Mouse (Mus musculus): Measurements from ENCODE around the gene Cyfip1. TPM values are rescaled to one million over a fixed set of nuclear protein-coding genes. Genes with fewer than 3 reads are reported as not detected.
"Not testable (repeated sequence)": the region's sequence is repeated elsewhere in the genome, so short reads cannot be mapped to it uniquely, and the experiment has no call there.

Cyfip1 gene
- total RNA-seq, 1 experiment from 2014 or later = 79.7 TPM

DNA sequence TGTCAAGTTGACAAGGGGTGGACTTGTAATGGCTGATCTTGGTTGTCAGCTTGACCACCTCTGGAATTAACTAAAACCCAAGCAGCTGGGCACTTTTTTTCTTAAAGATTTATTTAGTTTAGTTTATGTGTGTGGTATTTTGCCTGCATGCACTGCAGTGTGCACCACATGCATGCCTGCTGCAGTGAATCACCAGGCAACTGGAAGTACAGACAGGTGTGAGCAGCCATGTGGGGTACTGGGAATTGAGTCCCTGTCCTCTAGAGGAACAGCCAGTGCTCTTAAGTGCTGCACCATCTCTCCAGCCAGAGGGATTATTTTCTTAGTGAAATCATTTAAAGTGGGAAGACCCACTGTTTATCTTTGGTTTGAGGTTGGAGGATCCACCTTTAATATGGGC, 23.5 kb downstream of the Cyfip1 start:
- DNase-seq = no peak

DNA sequence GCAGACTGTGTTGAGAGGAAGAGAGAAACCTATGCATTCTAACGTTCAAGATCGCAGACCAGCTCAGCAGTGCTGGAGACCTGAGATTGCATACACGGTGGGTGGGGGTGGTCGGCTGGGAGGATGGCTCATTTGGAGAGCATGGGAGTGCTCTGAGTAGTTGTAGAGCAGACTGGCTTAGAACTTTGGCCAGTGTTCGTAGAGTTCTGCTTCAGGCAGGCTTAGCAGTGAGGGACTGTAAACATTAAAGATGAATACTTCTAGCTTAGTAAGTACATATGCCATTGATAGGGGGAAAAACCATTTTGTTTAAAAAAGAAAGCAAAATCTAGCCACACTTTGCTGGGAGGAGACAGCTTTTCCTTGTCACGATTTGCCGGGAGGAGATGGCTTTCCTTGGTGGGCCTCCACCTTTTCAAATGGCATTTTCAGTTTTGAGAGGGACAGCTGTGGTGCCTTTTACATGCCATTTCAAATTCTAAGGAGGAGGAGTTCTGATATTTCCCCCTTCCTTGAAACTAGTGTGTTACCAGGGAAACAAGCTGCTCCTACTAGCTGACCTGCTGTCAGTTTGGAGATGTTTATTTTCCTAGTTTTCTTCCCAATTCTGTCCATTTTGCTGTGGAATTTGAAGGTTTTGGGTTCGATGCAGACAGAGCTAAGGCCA, 24.3 kb downstream of the Cyfip1 start:
- no peak for DNase-seq

DNA sequence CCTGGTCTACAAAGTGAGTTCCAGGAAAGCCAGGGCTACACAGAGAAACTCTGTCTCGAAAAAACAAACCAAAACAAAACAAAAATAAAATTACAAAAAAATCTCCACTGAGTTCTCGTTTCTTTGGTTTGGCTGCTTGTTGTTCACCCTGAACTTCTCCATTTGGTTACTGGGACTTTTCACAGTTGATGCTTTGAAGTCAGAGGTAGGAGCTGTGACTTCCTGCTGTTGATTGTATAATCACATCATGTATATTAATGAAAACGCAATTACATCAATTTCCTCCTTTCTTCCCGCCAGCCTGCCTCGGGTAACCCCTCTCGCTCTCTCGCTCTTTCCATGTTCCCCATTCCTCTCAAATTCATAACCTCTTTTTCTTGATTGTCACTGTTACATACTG, 26.7 kb downstream of the Cyfip1 start:
- DNase-seq = no peak

DNA sequence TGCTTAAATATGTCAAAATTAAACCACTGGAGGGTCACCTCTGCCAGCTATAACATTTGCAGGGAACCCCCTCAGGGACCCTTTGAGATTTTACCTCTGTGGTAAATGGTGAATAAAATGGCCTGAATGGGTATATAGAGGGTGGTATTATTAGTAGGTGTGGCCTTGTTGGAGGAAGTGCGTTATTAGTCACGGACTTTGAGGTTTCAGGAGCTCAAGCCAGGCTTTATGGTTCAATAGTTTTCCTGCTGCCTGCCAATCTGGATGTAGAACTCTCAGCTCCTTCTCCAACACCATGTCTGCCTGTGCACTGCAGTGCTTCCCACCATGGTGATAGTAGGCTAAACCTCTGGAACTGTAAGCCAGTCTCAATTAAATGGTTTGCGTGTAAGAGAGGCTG, 27.7 kb downstream of the Cyfip1 start:
- no peak for DNase-seq

DNA sequence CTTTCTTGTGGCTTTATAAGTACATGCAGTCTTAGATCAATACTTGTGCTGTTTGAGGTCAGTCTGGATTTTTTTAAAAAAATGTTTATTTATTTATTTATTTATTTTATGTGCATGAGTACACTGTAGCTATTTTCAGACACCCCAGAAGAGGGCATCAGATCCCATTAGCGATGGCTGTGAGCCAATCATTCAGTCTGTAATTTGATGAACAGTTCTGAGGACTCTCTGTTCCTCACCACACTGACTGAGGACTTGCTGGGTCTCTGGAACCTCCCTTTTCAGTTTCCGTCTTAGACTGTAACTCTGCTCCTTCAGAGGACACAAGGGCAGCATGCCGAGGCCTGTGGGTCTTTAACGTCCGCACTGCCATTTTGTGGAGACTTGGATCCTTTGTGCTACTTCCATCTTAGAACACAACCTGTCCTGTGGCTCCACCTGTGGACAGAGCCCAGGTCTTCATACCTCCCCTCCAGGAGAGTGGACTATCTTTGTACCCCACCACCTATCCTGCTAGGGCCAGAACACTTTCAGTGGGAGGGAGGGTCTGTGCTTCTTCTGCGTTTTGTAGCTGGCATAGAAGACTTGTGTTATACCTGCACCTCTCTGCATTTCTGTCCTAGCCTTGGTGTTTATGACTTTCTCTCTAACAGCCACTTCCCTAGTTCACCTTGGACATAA, 28.9 kb downstream of the Cyfip1 start:
- DNase-seq = no peak

DNA sequence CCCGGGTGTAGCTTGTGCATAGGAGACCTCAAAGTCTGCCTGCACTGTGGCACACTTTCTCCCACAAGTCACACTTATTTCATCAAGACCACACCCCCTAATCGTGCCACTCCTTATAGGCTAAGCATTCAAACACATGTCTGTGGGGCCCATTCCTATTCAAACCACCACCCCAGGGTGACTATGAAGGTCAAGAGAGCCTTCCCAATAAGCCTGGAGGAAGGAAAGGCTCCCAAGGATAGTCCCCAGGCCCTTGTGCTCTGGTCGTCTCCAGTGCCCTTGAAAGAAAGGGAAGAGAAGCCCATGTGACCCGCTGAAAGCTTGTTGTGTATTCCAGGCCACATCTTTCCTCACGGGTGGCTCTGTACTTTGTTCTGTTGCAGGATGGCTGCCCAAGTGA, 29.9 kb downstream of the Cyfip1 start:
- no peak for DNase-seq

DNA sequence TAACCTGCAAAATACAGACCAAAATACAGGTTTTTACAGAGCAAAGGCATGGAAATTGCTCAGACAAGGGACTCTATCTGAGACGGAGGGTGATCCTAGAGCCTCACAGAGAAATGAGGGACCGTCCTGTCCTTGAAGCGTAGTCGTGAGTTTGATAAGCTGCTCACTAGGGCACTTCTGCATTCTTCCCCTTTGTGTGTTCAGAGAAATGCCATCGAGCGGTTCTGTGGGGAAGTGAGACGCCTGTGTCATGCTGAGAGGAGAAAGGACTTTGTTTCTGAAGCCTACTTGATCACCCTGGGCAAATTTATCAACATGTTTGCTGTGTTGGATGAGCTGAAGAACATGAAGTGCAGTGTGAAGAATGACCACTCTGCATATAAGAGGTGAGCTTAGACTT, 33.2 kb downstream of the Cyfip1 start:
- no peak for DNase-seq

DNA sequence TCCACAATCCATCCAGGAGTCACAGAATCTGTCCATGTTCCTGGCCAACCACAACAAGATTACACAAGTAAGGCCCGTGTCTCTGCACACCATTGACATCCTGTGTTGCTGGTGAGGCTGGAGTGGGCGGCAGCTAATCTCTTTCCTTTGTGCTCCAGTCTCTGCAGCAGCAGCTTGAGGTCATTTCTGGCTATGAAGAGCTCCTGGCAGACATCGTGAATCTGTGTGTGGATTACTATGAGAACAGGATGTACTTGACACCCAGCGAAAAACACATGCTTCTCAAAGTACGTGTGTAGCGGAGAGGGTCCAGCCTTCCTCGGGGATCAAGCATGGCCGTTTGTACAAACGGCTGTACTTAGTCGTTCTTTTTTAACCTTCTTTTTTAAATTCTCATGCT, 36.2 kb downstream of the Cyfip1 start:
- DNase-seq = no peak

DNA sequence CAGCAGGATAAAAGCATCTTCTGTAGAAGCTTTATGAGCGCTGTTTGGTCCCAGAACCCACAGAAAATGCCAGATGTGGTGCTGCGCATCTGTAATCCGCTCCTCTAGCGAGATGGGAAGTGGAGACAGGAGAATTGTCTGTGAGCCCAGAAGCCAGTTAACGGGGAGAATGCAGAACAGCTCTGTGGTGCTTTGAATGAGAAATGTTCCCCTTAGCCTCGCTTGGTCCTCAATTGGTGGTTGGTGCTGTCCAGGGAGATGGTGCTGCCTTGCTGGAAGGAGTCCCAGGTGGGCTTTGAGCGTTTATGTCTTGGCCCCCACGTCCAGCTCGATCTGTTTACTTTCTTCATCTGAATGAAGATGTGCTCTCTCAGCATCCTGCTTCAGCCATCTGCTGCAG, 39.3 kb downstream of the Cyfip1 start:
- DNase-seq = no peak

DNA sequence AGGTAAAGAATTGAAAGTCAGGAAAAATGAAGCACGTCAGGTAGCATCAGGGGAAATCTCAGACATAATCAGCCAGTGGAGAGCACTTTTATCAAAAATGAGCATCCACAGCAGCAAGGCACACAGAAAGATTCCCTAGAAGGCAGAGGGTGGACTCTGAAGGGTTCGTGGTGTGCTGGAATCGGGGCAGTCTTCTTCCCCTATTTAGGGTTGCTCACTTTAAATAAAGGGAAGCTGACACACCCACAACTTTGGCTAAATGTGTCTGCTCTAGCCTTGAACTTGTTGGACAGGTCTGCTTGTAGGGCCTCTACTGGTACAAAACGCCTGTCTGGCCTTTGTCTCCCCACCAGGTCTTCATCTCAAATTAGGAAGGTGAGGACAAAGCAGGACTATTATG, 47.1 kb downstream of the Cyfip1 start:
- DNase-seq = no peak

DNA sequence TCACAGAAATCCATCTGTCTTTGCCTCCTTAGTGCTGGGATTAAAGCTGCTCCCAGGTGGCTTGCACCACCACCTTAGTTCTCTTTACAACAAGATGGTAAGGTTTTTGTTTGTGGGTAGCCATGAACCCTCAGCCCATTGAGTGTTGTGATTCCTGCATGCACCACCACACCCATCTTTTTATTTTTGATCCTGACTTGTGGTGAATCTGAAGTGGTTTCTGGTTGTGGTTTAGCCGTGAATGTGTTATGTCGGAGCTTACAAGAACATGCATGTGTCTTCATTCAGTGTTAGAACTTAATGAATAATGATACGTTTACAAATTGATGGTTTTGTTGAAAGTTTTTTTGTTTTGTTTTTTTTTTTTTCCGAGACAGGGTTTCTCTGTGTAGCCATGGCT, 48.5 kb downstream of the Cyfip1 start:
- no peak for DNase-seq

DNA sequence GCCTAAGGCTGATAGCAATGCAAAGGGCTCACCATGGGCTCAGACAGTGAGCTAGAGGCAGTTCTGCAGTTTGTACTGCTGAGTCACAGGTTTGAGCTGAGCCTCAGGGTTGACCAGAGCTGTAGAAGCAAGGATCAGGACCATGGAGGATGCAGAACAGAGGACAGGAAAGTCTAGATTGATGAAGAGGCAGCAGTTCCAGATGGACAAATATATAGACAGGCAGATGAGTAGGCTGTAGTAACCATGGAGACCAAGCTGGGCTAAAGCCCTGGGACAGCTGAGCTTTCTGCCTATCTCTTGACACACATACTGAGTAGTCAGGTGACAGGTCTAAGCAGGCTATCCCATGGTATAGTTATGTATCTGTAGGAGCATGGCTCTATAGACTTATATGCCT, 49.2 kb downstream of the Cyfip1 start:
- DNase-seq = no peak

DNA sequence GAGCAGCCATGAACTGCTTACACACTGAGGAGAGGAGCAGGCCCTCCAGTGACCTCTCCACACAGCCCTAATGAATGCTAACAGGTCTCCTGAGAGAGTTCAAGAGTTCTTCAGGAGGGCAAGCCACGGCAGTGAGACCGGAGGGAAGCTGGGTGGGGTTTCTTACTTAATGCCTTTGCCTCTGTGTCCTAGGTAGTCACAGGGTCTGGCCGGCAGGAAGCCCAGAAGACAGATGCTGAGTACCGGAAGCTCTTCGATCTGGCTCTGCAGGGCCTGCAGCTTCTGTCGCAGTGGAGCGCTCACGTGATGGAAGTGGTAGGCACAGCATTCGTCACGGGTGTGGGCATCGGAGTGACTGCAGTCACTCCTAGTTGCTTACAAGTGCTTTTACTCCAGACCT, 50.3 kb downstream of the Cyfip1 start:
- DNase-seq = no peak

DNA sequence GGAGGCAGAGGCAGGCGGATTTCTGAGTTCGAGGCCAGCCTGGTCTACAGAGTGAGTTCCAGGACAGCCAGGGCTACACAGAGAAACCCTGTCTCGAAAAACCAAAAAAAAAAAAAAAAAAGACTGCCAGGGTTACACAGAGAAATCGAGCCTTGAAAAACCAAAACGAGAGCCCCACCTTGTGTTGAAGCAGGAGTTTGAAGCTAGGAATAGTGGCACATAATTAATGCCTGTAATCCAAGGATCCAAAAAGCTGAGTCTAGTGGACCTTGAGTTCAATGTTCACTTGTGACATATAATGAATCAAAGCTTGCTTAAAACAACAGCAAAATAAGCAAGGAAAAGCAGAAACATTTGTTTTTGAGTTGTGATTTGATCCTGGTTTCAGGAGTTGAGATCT, 62.2 kb downstream of the Cyfip1 start:
- DNase-seq = peak; percentile 47

DNA sequence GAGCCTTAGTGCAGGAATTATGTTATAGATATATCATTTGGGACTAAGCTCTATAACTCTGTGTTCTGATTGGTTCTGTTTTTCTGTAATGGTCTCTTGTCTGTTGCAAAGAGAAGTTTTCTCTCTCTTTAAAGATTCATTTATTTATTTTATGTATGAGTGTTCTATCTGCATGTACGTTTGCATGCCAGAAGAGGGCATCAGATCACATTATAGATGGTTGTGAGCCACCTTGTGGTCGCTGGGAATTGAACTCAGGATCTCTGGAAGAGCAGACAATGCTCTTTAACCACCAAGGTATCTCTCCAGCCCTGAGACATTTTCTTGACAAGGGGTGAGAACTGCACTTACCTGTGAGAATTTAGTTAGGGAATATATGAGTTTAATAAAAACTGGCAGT, 63.9 kb downstream of the Cyfip1 start:
- DNase-seq = no peak

DNA sequence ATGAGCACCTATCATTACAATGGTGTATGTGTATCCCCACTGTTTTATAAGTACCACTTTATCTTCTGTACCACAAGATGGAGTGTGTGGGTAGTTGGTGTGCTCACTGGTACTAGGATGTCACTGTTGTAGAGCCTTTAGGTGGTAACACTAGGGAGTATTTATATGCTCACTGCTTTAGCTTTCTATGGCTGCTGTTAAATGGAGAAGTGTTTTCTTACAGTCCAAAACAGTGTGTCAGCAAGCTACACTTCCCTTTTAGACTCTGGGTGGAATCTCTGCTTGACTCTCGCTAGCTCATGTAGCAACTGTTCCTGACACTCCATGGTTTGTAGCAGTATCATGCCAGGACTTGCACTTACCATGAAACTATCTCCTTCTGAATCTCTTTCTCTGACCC, 68.0 kb downstream of the Cyfip1 start:
- no peak for DNase-seq

DNA sequence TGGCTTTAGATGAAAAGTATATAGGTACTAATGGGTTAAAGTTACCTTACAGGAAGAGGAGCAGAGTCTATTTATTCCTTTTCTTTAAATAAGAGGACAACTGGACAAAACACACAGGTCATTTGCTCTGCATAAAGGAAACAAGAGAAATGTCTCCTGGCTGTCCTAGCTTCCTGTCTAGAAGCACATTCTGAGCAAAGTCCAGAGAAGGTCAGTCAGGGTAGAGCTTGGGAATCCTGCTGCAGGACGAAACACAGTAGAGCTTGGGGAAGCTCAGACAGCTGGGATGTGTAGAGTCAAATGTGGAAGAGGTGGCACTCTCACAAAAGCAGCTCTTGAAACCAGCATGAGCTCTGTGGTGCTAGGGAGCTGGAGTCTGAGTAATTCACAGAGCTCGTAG, 68.8 kb downstream of the Cyfip1 start:
- DNase-seq = no peak

DNA sequence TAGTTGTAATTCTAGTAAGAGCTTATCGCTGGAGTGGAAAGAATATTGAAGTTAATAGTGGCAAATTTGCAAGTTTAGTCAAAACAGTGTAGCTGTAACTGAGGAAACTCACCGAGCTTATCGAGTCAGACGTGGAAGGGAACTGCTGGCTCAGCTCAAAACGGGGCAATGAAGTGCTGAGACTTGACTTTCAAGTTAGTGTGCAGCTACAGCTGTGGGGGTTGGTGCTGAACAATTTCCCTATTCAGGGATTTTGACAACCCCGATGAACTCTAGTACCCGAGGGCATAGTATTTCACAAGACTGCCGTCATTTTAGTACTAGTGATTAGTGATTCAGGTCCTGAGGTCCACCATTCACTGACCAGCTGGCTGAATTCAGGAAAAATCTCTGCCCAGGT, 69.8 kb downstream of the Cyfip1 start:
- DNase-seq = no peak

DNA sequence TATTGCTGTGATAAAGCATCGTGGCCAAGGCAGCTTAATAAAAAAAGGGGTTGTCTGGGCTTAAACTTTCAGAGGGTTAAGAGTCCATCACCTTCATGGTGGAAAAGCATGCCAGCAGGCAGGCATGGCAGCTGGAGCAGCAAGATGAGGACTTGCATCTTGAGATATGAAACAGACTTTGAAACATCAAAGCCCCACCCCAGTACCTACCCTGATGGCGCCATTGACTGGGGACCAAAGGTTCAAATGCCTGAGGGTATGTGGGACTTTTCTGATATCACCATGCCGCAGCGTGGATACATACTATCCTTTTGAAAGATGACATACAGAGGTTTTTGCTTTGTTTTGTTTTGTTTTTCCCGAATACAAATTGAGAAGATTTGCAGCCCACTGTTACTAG, 70.6 kb downstream of the Cyfip1 start:
- DNase-seq = no peak

DNA sequence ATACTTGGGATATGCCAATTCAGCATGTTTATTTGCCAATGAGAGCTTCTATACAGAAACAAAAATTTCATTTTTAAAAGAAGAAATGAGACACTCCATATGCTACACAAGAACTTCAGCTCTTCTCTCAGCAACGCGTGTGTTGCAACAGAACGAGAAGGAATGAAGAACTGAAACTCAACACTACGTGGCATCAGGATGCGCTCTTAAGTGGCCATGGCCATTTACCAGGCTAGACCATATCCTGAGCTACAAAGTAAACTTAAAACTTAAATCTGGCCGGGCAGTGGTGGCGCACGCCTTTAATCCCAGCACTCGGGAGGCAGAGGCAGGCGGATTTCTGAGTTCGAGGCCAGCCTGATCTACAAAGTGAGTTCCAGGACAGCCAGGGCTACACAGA, 76.8 kb downstream of the Cyfip1 start:
- DNase-seq = not testable (repeated sequence)

DNA sequence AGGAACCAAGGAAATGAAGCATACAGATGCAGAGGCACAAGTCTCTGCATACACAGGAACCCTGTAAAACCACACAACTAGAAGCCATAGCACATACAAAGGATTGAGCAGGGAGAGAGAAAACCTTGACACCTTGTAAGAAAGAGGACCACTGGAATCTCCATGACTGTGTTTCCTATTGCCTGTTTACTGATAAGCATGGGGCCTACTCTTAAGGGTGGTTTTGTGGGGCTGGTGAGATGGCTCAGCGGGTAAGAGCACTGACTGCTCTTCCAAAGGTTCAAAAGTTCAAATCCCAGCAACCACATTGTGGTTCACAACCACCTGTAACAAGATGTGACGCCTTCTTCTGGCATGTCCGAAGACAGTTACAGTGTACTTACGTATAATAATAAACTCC, 85.7 kb downstream of the Cyfip1 start:
- DNase-seq = no peak

DNA sequence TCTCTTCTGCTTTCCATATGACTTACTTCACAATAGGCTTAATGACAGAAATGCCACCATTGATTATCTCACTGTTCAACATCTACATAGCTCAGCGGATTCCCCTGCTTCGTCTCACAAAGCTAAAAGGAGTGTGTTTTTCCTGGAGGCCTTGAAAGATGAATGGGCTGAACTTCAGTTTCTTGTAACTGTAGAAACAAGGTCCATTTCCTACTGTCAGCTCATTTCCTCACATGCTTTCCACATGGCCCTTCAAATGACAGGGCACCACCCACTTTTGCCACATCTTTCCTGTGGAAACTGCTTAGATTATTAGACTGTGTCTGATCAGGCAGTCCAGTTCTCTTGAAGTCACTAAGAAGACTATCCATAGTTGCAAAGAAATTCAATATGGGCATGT, 87.1 kb downstream of the Cyfip1 start:
- peak; percentile 9 for DNase-seq

DNA sequence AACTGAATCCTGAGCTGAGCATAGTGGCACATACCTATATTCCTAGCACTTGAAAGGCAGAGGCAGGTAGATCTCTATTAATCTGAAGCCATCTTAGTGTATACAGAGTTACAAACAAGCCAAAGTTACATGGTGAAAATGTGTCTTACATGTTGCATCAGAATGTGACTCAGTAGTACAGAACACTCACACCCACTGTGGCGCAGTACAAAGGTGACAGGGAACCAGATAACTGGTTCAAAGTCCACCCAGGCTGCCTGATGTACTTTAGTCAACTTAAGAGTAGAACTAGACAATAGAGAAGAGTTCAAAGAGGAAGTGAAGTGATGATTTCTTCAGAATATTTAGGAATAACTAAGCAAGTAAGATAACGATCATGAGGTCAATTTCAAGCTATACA, 93.5 kb downstream of the Cyfip1 start:
- no peak for DNase-seq

DNA sequence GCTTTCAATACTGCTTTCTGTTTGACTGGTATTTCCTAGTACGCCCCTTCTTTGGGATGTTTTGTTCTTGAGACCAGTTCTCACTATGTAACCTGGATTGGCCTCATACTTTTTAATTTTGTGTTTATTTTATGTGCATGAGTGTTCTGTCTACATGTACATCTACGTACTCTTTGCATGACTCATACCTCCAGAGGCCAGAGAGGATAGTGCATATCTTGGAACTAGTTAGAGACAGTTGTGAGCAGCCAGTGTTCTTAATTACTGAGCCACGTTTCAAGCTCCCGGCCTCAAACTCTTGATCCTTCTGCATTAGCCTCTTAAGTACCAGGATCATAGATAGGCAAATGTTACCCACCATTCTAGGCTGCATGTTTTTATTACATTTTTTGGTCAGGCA, 96.8 kb downstream of the Cyfip1 start:
- no peak for DNase-seq

DNA sequence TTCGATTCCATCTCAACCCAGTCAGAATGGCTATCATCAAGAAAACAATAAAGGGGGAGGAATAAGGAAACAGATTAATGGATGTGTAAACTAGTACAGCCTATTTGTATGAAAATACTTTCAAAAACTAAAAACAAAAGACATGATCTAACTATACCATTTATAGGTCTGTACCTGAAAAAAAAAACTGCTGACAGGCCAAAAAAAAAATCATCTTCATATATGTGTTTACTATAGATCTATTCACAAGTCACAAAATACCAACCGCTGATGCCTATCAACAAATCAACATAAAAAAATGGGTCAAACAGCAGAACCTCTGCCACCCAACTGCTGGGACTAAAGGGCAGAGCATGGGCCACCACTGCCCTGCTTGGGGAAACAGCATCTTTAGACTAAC, 114.5 kb downstream of the Cyfip1 start:
- DNase-seq = no peak

Measured in adrenal gland, postnatal 14 days (tissue).